Mouse (Mus musculus) small intestine, adult 2 months (tissue): ENCODE data around the gene Syne2. TPM values are rescaled to one million over a fixed set of nuclear protein-coding genes. Genes with fewer than 3 reads are reported as not detected.
A peak's percentile ranks its signal among the peaks of the same experiment; 100 is the strongest.

ENCODE experiments used
- H3K27ac ChIP-seq: fragments of 200-500 bp; 2 replicates; pipeline ENCODE4 v1.5.1; 2012; ENCODE audit warnings: low read depth, low read length, control low read depth, inconsistent platforms; ENCODE audit not compliant: insufficient read depth
- H3K27me3 ChIP-seq: fragments of 200-500 bp; 2 replicates; pipeline ENCODE4 v1.6.1; 2012; ENCODE audit warnings: mild to moderate bottlenecking, moderate library complexity, low read length, inconsistent platforms; ENCODE audit not compliant: control insufficient read depth, insufficient read depth
- H3K36me3 ChIP-seq: fragments of 200-500 bp; 2 replicates; pipeline ENCODE4 v1.6.1; 2012; ENCODE audit warnings: mild to moderate bottlenecking, low read length, control low read depth, inconsistent platforms; ENCODE audit not compliant: control insufficient read depth, insufficient read depth
- H3K4me1 ChIP-seq: fragments of 200-500 bp; 2 replicates; pipeline ENCODE4 v1.6.1; 2012; ENCODE audit warnings: low read length, inconsistent platforms, mixed read lengths; ENCODE audit not compliant: control insufficient read depth, insufficient read depth, insufficient read length
- H3K4me3 ChIP-seq: fragments of 200-500 bp; 2 replicates; pipeline ENCODE4 v1.5.1; 2012; ENCODE audit warnings: low read depth, mild to moderate bottlenecking, control low read depth, inconsistent platforms, low read length, moderate library complexity
- CTCF ChIP-seq: fragments of 200-500 bp; IDR thresholded peaks from 2 replicates; pipeline ENCODE4 v1.5.1; 2012; ENCODE audit warnings: low read depth, mild to moderate bottlenecking, control low read depth, inconsistent platforms, low read length, moderate library complexity, mixed read lengths; ENCODE audit not compliant: insufficient replicate concordance, insufficient read length; ENCODE audit errors: extremely low read depth
- POLR2A ChIP-seq: fragments of 200-500 bp; IDR thresholded peaks from 2 replicates; pipeline ENCODE4 v1.6.1; 2012; ENCODE audit warnings: low read depth, mild to moderate bottlenecking, control low read depth, inconsistent platforms, low read length, moderate library complexity
- WGBS: fragments of 180-500 bp; shearing (Covaris S2); methylation state at CpG from one replicate; pipeline ENCODE4 v1.1.7; 2018; 5-methylcytosine and 5-hydroxymethylcytosine counted together
- polyA plus RNA-seq: library from polyadenylated mRNA; depleted of rRNA; stranded (reverse); fragments of >200 nt; gene quantifications from 2 replicates; pipeline ENCODE4 v1.2.3, GENCODE M21; 2012

The Syne2 gene
- polyA plus RNA-seq, 1 experiment, result 39.8 TPM

DNA sequence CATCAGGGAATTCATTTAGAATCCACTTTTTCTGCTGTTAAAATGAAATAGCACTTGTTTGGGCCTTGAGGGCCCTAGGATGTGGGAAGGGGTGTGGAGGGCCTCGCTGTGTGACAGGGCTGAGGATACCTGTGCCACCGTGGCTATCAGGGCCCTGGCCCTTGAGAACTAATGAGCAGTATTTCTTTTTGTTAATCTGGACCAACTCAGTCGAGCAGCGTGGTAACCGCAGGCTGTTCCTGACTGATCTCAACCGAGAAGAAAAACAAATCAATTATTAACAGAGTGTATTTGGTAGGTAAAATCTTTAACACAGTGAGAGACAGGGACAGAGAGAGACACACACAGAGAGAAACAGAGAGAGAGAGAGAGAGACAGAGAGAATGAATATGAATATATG lies 34.5 kb downstream of the Syne2 start:
- TF ChIP-seq CTCF, result no peak
- H3K27ac ChIP-seq, result no peak overlapping the region
- no peak overlapping the region for H3K4me3 ChIP-seq
- 39% methylated on average over 6 of the region's 6 CpGs for WGBS
- H3K4me1 ChIP-seq, result peaks cover 24% of the 10 kb centered on the region
- H3K27me3 ChIP-seq, result no peaks in the 10 kb centered on the region
- no peaks in the 10 kb centered on the region for H3K36me3 ChIP-seq

DNA sequence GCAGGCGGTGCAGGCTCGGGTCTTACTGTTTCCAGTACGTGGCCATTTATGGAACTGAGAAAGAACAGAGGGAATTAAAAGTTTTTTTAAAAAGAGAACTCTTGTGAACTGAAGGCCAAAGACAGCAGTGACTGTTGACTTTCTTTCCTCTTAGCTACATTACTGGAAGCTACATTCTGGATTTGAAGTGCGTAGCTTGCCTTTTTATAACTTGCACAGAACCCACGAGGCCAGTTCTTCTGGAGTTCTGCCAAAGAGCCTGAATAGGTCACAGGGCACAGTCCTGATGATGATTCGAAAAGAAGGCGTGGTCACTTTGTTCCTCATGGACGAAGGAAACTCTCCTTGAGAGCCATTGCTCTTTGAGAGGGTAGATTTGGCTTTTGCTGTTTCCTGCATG lies 35.6 kb downstream of the Syne2 start:
- WGBS, result 2% methylated on average over 8 of the region's 8 CpGs
- H3K36me3 ChIP-seq, result no peaks in the 10 kb centered on the region
- peaks cover 24% of the 10 kb centered on the region for H3K4me1 ChIP-seq
- H3K27ac ChIP-seq, result peak overlapping the region; percentile 69
- no peaks in the 10 kb centered on the region for H3K27me3 ChIP-seq
- TF ChIP-seq CTCF (no peak), POLR2A (no peak)
- H3K4me3 ChIP-seq, result no peak overlapping the region; the same call in 1 of the 2 replicates

DNA sequence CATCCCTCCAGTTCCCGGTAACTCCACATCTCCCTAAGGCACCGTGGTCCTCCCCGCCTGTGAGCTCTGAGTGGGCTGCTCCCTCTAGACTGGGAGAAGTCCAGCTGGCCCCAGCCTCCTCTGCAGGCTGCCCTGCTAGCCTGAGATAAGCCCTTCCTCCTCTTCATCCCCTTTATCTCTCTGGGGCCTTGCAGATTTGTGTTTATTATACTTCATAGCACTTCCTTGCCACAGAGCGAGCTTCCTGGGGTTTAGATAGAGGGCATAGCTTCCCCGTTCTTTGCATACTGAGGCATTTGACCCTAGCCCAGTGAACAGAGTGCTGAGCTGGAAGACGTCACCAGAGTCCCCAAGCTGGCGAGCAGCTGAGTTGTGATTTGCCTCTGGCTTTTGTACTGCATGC lies 37.1 kb downstream of the Syne2 start:
- H3K4me3 ChIP-seq, result peak overlapping the region; percentile 0; the same call in 1 of the 2 replicates
- peak overlapping the region; percentile 12 for H3K27ac ChIP-seq
- WGBS, result 30% methylated on average over 7 of the region's 7 CpGs
- no peaks in the 10 kb centered on the region for H3K27me3 ChIP-seq
- no peaks in the 10 kb centered on the region for H3K36me3 ChIP-seq
- peaks cover 24% of the 10 kb centered on the region for H3K4me1 ChIP-seq
- no peak for TF ChIP-seq CTCF
- TF ChIP-seq POLR2A, result no peak

DNA sequence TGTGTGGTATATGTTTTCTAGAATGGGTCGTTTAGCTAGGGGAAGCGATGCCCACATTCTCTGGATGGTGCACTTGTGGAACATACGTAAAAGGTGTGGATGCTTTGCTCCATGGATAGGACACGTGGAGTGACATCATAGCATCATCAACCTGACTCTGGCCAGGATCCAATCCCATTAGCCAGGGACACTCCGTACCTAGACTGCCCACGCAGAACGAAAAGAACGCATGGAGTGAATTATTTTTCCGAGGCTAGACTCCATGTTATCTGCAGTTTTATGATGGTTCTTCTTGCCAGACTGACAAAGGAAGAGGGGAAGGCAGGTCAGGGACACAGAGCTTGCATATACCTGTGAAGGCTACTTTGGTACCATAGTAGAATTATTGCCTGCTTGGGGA lies 37.7 kb downstream of the Syne2 start:
- H3K36me3 ChIP-seq, result no peaks in the 10 kb centered on the region
- peaks cover 24% of the 10 kb centered on the region for H3K4me1 ChIP-seq
- no peak for TF ChIP-seq POLR2A
- no peak for TF ChIP-seq CTCF
- H3K4me3 ChIP-seq, result no peak overlapping the region
- peak overlapping the region; percentile 12 for H3K27ac ChIP-seq
- WGBS, result 76% methylated on average over 9 of the region's 9 CpGs
- H3K27me3 ChIP-seq, result no peaks in the 10 kb centered on the region

DNA sequence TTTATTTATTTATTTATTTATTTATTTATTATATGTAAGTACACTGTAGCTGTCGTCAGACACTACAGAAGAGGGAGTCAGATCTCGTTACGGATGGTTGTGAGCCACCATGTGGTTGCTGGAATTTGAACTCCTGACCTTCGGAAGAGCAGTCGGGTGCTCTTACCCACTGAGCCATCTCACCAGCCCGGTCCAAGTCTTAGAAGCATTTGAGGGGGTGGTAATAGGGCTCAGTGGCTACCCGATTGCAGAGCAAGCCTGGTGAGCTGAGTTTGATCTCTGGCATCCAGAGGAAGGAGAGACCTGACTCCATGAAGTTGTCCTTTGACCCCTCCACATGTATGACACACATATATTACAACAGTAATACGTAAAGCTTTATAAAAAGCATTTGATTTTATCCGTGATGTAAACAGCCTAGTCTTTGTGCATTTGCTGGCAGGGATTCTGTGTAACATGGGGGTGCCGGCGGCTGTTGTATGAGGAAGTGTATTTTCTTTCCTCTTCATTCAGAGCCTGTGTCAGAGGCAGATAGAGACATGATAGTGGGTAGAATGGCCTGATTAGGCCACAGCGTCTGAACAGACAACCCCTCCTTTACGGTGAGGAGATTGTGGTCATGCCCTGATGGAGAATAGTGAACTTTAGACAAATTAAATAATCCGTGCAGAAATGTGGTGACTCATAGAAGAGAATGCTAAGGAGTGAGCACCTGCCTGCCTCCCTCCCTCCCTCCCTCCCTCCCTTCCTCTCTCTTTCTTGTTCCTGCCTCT lies 38.3 kb downstream of the Syne2 start:
- H3K27ac ChIP-seq, result peak overlapping the region; percentile 77
- no peaks in the 10 kb centered on the region for H3K36me3 ChIP-seq
- WGBS, result 35% methylated on average over 14 of the region's 14 CpGs
- TF ChIP-seq CTCF, result no peak
- no peak for TF ChIP-seq POLR2A
- no peaks in the 10 kb centered on the region for H3K27me3 ChIP-seq
- H3K4me1 ChIP-seq, result peaks cover 24% of the 10 kb centered on the region
- H3K4me3 ChIP-seq, result no peak overlapping the region

DNA sequence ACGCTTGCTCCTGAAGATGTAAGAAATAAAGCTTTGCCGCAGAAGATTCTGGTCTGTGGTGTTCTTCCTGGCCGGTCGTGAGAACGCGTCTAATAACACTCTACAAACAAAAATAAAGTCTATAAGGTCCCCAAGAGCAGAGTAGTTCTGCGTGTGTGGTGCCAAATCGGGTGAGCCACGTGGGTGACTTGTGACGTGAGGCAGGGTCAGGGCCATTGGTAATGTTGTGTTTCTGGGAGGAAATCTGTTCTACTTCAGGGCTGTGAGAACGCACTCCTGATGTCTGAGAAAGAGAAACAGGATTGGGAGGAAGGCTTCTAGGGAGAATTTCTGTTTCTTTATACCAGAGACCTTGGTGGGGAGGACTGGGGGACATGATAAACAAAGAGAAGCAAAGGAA lies 42.0 kb downstream of the Syne2 start:
- H3K4me1 ChIP-seq, result peaks cover 15% of the 10 kb centered on the region
- H3K27ac ChIP-seq, result peak overlapping the region; percentile 1; the same call in 1 of the 2 replicates
- H3K27me3 ChIP-seq, result no peaks in the 10 kb centered on the region
- TF ChIP-seq CTCF (no peak), POLR2A (no peak)
- no peaks in the 10 kb centered on the region for H3K36me3 ChIP-seq
- no peak overlapping the region for H3K4me3 ChIP-seq
- 88% methylated on average over 11 of the region's 11 CpGs for WGBS

DNA sequence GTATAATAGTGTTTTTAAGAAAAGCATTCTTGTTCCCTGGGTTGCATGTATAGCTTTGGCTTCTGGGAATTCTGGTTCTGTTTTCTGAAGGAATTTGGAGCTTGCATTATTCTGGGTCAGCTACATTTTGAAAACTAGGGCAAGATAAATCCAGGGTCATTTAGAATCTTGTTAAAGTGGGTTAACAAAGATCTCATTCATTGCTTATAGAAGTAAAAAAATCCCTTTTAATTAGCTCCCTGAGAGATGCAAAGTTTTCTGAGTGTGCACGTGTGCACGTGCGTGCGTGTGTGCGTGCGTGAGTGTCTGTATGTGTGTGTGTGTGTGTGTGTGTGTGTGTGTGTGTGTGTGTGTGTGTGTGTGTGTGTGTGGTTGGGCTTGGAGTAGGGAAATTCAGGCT lies 42.9 kb downstream of the Syne2 start:
- H3K27ac ChIP-seq, result no peak overlapping the region
- no peaks in the 10 kb centered on the region for H3K36me3 ChIP-seq
- 89% methylated on average over 6 of the region's 6 CpGs for WGBS
- no peaks in the 10 kb centered on the region for H3K27me3 ChIP-seq
- peaks cover 13% of the 10 kb centered on the region; the same call in 1 of the 2 replicates for H3K4me1 ChIP-seq
- H3K4me3 ChIP-seq, result no peak overlapping the region
- TF ChIP-seq CTCF (no peak), POLR2A (no peak)
